8 mouse cellular contexts compared by ENCODE assay signal in genomic region chr5:140749062-140749875, GRCm38 (mm10). TPM values are rescaled to one million over a fixed set of nuclear protein-coding genes. Genes with fewer than 3 reads are reported as not detected.
DNase-seq lines count a peak whose midpoint lies in the region; ATAC-seq lines count a peak whose summit lies in the region.

No protein-coding gene starts in this region.

- peak; percentile 46 for DNase-seq in Muller cell, postnatal 12 days (ENCODE audit: inconsistent ontology term)
- peak; percentile 78 for DNase-seq in cerebellum, adult 9-10 months
- DNase-seq in forelimb bud, embryonic 11.5 days (ENCODE audit: low read depth, low spot score) = peak; percentile 81
- peak; percentile 82 for DNase-seq in hindbrain, embryonic 11.5 days (ENCODE audit: low spot score)
- peak; percentile 82 to 85 for DNase-seq in layer of hippocampus, postnatal 10 days (ENCODE audit: low spot score in 2 of 2)
- peak; percentile 85 for DNase-seq in lung, postnatal 25 days (ENCODE audit: low spot score)
- peak; percentile 42 for DNase-seq in retina, adult 2 months (ENCODE audit: low read depth, low spot score)
- peak; percentile 57 to 62 for DNase-seq in thymus, postnatal 36 days

- no peaks in the 10 kb centered on the region for H3K27me3 ChIP-seq in hindbrain, embryonic 11.5 days (ENCODE audit: control insufficient read depth, insufficient read depth, low read length)

- H3K4me3 ChIP-seq in hindbrain, embryonic 11.5 days (ENCODE audit: low read depth, low read length) = peak overlapping the region; percentile 22; the same call in 1 of the 2 replicates

- H3K9ac ChIP-seq in hindbrain, embryonic 11.5 days (ENCODE audit: low read depth, low read length) = peak overlapping the region; percentile 57

- H3K36me3 ChIP-seq in hindbrain, embryonic 11.5 days (ENCODE audit: control insufficient read depth, insufficient read depth, low read length) = no peaks in the 10 kb centered on the region

- H3K4me2 ChIP-seq in hindbrain, embryonic 11.5 days (replicated peaks; ENCODE audit: low read depth, low read length) = peak overlapping the region; percentile 25

- WGBS in hindbrain, embryonic 11.5 days = 23% methylated on average over 12 of the region's 12 CpGs

- no peaks in the 10 kb centered on the region for H3K4me1 ChIP-seq in hindbrain, embryonic 11.5 days (replicated peaks; ENCODE audit: control insufficient read depth, insufficient read depth, low read length)

- ATAC-seq in hindbrain, embryonic 11.5 days (ENCODE audit: low FRiP score) = peak; percentile 75

- H3K27ac ChIP-seq in hindbrain, embryonic 11.5 days (ENCODE audit: low read depth, low read length) = no peak overlapping the region

- no peaks in the 10 kb centered on the region for H3K9me3 ChIP-seq in hindbrain, embryonic 11.5 days (ENCODE audit: control insufficient read depth, low read length)

RNA-seq across cellular contexts. Expression of gene Amz1, which starts 25.3 kb away (rescaled TPM):
- 0.32 and 1.5 TPM in 2 replicates for polyA plus RNA-seq in hindbrain, embryonic 11.5 days (2014; fragmentation: Nextera tagmentation; extraction: Ambion mirVana)
- 10 to 100 TPM; 27.1 to 28.8 TPM for total RNA-seq in layer of hippocampus, postnatal 10 days (2021)

RNA-seq across cellular contexts. Expression of gene Brat1, which starts 44.5 kb away (rescaled TPM):
- 8.8 and 9.6 TPM in 2 replicates for polyA plus RNA-seq in hindbrain, embryonic 11.5 days (2014; fragmentation: Nextera tagmentation; extraction: Ambion mirVana)
- total RNA-seq in layer of hippocampus, postnatal 10 days (2021) = 10 to 100 TPM; 27.6 to 28.5 TPM

RNA-seq across cellular contexts. Expression of gene Iqce, which starts 47.1 kb away (rescaled TPM):
- 15.1 and 16.8 TPM in 2 replicates for polyA plus RNA-seq in hindbrain, embryonic 11.5 days (2014; fragmentation: Nextera tagmentation; extraction: Ambion mirVana)
- 10 to 100 TPM; 53.7 to 54.5 TPM for total RNA-seq in layer of hippocampus, postnatal 10 days (2021)
